Mouse (Mus musculus) embryo, embryonic 11.5 days (tissue): ENCODE data around the gene Arhgdia.
A peak's percentile ranks its signal among the peaks of the same experiment; 100 is the strongest.

Experiments
- DNase-seq: peaks from one replicate; pipeline ENCODE4 v3.0.0-alpha.2; 2012; ENCODE audit warnings: low read depth, low spot score

Arhgdia gene

GRCm38 (mm10) chr11:120581490-120582267 is at the start of gene Arhgdia:
TSS of gene Arhgdia (minus strand) at chr11:120581624.
- DNase-seq, result peak; percentile 79

GRCm38 (mm10) chr11:120630401-120630871 is 49.0 kb upstream of the Arhgdia start:
- DNase-seq, result no peak

- no peak for DNase-seq
Measured at GRCm38 (mm10) chr11:120629911-120630310, 48.5 kb upstream of the Arhgdia start.

GRCm38 (mm10) chr11:120629341-120629730 is 47.9 kb upstream of the Arhgdia start:
- no peak for DNase-seq

- no peak for DNase-seq
Measured at GRCm38 (mm10) chr11:120628601-120629340, 47.3 kb upstream of the Arhgdia start.

DNA sequence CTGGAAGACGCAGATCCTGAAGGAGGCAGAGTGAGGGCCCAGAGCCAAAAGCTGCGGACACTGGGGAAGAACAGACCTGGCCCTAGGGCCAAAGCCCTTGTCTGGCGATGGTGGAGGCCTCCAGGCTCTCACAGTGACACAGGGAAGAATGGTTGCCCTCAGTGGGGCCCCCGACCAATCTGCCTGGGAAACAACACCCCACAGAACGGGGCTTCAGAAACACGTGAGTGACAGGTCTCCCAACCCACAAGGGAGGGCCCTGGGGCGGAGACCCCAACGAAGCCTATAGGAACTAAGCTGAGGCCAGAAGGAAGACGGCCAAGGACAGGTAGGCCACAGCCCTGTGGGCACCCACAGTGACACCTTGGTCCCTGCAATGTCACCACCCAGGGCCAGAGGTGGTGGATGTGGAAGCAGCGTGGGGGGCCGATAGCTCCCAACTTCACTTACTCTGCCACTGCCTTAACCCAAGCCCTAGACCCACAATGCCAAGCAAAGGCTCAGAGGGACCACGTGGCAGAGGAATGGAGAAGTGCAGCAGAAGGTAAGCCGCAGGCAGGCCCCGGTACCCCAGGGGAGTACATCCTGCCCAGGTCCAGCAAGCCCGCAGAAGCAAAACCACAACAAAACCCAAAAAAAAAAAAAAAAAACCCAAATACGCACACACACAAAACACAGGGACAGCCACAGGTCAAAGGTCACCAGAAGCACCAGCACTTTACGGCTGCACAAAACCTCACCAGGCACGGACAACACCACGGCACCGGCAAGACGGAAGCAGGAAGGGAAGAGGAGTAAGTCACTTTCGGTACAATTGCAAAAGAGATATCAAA is 46.3 kb upstream of the Arhgdia start:
- DNase-seq, result no peak

GRCm38 (mm10) chr11:120626785-120627467 is 45.5 kb upstream of the Arhgdia start:
- no peak for DNase-seq

GRCm38 (mm10) chr11:120625152-120625775 is 43.8 kb upstream of the Arhgdia start, which contains the start of gene Sirt7:
TSS of gene Sirt7 (minus strand) at chr11:120625240.
- no peak for DNase-seq

DNA sequence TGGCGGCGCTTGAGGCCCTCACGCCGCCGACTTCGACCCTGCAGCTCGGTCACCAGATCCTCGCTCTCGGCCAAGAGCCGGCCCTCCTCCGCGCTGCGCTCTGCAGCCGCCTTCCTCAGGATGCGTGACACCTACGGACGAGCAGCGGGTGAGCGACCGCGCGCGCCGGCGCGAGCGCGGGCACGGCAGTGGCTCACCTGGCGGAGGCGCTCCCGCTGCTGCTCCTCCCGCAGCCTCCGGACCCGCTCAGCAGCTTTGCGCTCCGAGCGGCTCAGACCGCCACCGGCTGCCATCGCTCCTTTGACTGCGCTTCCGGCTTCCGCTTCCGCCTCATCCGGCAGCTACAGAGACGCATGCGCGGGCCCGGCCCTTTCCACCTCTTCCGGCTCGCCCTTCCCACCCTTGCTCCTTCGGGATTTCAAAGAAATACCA is 43.3 kb upstream of the Arhgdia start:
- DNase-seq, result peak; percentile 71

DNA sequence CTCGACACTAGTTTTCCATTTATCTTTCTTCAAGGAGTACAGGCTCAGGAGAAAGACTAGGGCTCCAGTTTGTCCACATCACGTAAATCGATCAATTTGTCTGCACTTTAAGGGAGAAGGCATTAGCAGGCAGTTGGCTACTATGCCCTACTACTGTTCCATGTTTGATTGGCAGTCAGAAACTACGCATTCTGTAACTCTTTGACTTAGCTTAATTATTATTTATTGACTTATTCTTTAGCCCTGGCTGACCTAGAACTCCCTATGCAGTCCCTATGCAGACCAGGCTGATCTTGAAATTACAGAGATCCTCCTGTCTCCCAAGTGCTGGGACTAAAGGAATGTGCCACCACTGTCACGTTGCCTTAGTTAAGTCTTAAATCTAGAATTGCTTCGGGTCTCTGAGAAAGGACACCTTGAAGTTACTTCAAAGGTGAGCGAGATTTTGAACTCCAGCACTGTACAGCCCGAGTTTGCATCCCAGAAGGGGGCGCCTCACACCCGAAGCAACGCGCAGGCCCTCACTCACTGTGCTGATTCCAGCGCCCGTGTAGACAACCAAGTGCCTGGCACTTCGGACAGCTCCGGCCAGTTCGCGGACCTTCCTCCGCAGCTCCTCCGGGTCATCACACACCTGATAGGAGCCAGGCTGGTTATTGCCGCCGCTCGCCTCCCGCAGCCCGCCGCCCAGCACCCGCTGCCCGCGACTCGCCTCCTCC is 42.7 kb upstream of the Arhgdia start:
- no peak for DNase-seq

DNA sequence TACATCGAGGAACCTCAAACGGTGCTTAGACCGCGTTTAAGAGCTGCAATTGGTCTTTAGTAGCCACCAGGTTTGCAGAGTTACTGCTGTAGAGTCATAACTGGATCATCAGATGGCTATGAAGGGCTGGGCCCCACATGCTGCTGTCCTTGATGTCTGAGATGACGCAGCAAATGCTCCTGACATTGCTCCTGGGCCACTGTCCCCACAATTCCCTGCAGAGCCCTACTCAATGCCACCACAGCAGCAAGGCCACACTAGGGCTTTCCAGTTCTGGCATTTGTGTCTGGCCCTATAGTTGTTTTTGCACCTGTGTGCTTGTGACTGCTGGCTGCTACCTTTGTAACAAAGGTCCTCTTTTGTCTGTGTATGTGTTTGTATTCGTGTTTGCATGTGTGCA is 41.4 kb upstream of the Arhgdia start:
- DNase-seq, result no peak

GRCm38 (mm10) chr11:120620195-120620594 is 38.8 kb upstream of the Arhgdia start:
- DNase-seq, result no peak

GRCm38 (mm10) chr11:120618619-120619535 is 37.5 kb upstream of the Arhgdia start:
- DNase-seq, result no peak

- DNase-seq, result peak; percentile 87
Measured at GRCm38 (mm10) chr11:120617519-120618112, 36.2 kb upstream of the Arhgdia start, which contains the start of gene Pcyt2. TSS of gene Pcyt2 (minus strand) at chr11:120617936.

DNA sequence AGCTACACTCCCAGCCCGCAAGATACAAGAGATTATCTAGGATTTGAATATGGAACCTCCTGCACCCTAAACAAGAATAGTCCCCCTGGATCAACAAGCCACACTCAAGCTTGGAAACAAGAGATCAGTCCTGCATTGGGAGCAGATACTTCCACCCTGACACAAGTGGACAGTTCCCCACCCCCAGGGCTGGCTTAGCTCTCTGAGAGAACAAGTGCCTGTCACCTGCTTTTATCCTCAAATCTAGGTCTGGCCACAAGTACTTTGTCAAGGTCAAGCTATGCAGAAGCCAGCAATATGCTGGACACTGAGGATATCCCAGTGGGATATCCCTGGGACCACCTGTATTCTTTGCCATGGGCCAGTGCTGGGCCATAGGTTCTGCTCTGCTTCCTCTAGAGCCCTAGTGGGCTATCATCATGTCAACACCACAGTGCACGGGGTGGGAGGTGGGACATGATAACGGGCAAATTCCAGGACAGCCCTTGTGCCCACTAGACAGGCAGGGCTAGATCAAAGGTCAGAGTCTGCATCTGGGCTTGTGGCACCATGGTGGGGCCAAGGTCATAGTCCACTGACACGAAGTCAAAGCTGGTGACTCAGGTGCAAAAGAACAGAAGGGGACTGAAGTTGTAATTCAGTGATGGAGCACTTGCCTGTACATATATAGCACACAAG is 35.3 kb upstream of the Arhgdia start:
- no peak for DNase-seq

DNA sequence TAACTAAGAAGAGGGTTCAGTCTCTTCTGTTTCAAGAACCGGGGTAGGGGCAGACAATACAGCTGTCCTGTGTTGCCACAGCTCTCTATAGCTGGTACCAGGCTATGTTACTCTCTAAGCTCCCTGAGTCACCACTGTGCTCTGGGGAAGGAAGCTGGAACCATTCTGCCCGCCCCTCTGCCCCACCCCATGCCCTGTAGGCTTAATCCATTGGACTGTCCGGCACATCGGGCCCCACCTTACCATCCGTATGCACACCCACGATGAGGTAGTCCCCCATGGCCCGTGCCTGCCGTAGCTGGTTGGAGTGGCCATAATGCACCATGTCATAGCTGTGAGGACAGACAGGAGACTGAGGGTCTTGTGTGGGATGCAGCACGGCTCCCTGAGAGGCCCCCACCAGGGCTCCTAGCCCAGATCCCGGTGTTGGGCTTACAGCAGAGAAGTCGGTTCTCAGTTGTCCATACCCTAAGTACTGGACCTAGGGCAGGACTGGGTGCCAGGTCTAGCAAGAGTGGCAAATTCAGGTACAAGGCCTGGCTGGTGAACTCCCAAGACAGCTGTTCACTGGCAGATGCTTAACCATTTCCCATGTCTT is 34.3 kb upstream of the Arhgdia start:
- DNase-seq, result no peak

DNA sequence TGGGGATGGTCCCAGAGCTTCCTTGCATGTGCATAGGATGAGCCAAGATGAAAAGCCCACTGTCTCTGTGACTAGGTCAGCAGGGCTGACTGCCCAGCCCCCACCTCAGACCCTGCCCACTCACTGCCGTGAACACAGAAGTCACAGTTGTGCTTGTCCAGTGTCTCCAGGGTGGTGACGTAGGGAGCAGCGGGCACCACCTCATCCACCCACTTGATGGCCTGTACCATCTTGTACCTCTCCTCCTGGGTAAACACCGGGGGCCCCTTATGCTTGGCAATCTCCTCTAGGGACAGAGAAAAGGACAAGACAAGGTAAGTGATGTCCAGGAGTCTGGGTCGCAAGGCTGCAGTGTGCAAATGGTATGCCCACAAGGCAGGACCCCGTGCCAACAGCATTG is 33.7 kb upstream of the Arhgdia start:
- no peak for DNase-seq

DNA sequence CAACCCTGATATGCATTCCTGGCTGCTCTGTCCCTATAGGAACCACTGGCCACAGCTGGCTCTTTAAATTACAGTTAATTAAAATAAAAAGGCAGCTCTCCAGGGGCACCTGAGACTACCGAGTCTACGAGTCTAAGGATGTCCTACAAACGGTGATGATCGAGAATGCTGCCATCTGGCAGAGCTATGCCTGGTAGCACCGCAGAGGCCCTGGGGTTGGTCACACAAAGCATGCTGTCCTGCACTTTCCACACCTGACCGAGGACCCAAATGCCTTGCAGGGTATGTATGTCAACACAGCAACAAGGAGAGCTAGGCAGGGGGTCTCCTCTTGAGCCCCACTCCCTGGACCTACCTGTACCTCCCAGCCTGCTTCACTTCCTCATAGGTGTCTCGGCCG is 32.6 kb upstream of the Arhgdia start:
- DNase-seq, result no peak
